11 mouse cellular contexts compared by ENCODE assay signal in genomic region chr2:76069238-76069637, GRCm38 (mm10).
DNase-seq lines count a peak whose midpoint lies in the region; ATAC-seq and TF ChIP-seq lines count a peak whose summit lies in the region.
"Had no signal": no experiment of that assay in that cellular context is flagged by ENCODE, and none has a peak within 500 bp of the region (broad histone marks: within the 10 kb centered on the region; RNA-seq: fewer than 3 reads in every experiment).

No protein-coding gene starts in this region.

- H3K27me3 ChIP-seq in heart, postnatal 0 days (ENCODE audit: control insufficient read depth, insufficient read depth, low read length) = no peaks in the 10 kb centered on the region
- H3K27me3 ChIP-seq in hindbrain, embryonic 10.5 days (ENCODE audit: insufficient read depth, poor library complexity, severe bottlenecking) = no peaks in the 10 kb centered on the region
- H3K27me3 ChIP-seq in hindbrain, postnatal 0 days (ENCODE audit: insufficient read depth, low read length) = no peaks in the 10 kb centered on the region
- H3K27me3 ChIP-seq in midbrain, embryonic 15.5 days (replicated peaks) = no peaks in the 10 kb centered on the region

- no peak for TF ChIP-seq CTCF in heart, postnatal 0 days (IDR thresholded peaks at IDR 0.05; ENCODE audit: low read depth)
- no peak for TF ChIP-seq CTCF in hindbrain, postnatal 0 days (IDR thresholded peaks at IDR 0.05; ENCODE audit: low read depth)

- no peak for TF ChIP-seq EP300 in heart, postnatal 0 days (IDR thresholded peaks at IDR 0.05; ENCODE audit: low read depth)

- ATAC-seq in heart, postnatal 0 days (ENCODE audit: insufficient read depth, low read depth) = no peak
- no peak for ATAC-seq in hindbrain, postnatal 0 days
- peak; percentile 43; the same call in 1 of the 2 replicates for ATAC-seq in midbrain, embryonic 15.5 days (replicated peaks)
- ATAC-seq: forebrain, embryonic 14.5 days had no signal

- no peaks in the 10 kb centered on the region for H3K9me3 ChIP-seq in heart, postnatal 0 days (replicated peaks; ENCODE audit: control insufficient read depth, low read length)
- no peaks in the 10 kb centered on the region for H3K9me3 ChIP-seq in hindbrain, embryonic 10.5 days
- H3K9me3 ChIP-seq in hindbrain, postnatal 0 days (ENCODE audit: low read length) = no peaks in the 10 kb centered on the region
- no peaks in the 10 kb centered on the region for H3K9me3 ChIP-seq in midbrain, embryonic 15.5 days

- peak overlapping the region; percentile 45 for H3K4me3 ChIP-seq in heart, postnatal 0 days (ENCODE audit: low read depth, low read length)
- no peak overlapping the region for H3K4me3 ChIP-seq in hindbrain, embryonic 10.5 days
- no peak overlapping the region for H3K4me3 ChIP-seq in hindbrain, postnatal 0 days (ENCODE audit: low read length)
- no peak overlapping the region for H3K4me3 ChIP-seq in midbrain, embryonic 15.5 days

- H3K4me1 ChIP-seq in heart, postnatal 0 days (ENCODE audit: control insufficient read depth, insufficient read depth) = peaks cover 13% of the 10 kb centered on the region
- peaks cover 22% of the 10 kb centered on the region for H3K4me1 ChIP-seq in hindbrain, embryonic 10.5 days (replicated peaks)
- no peaks in the 10 kb centered on the region for H3K4me1 ChIP-seq in hindbrain, postnatal 0 days (ENCODE audit: insufficient read depth, low read length)
- peaks cover 20% of the 10 kb centered on the region for H3K4me1 ChIP-seq in midbrain, embryonic 15.5 days

- H3K36me3 ChIP-seq in heart, postnatal 0 days (replicated peaks; ENCODE audit: control insufficient read depth, insufficient read depth, low read length) = no peaks in the 10 kb centered on the region
- H3K36me3 ChIP-seq in hindbrain, embryonic 10.5 days = no peaks in the 10 kb centered on the region
- H3K36me3 ChIP-seq in hindbrain, postnatal 0 days (ENCODE audit: insufficient read depth, low read length) = no peaks in the 10 kb centered on the region
- no peaks in the 10 kb centered on the region for H3K36me3 ChIP-seq in midbrain, embryonic 15.5 days (replicated peaks)

- H3K27ac ChIP-seq in heart, postnatal 0 days (ENCODE audit: low read depth) = no peak overlapping the region
- peak overlapping the region; percentile 91 for H3K27ac ChIP-seq in hindbrain, embryonic 10.5 days
- H3K27ac ChIP-seq in hindbrain, postnatal 0 days = no peak overlapping the region
- H3K27ac ChIP-seq in midbrain, embryonic 15.5 days = peak overlapping the region; percentile 84

- no peak overlapping the region for H3K9ac ChIP-seq in heart, postnatal 0 days (replicated peaks; ENCODE audit: low read depth, low read length)
- H3K9ac ChIP-seq in hindbrain, postnatal 0 days (replicated peaks; ENCODE audit: low read length) = no peak overlapping the region
- no peak overlapping the region for H3K9ac ChIP-seq in midbrain, embryonic 15.5 days

- no peak for DNase-seq in heart, postnatal 0 days (ENCODE audit: low spot score)
- no peak for DNase-seq in heart, adult 9 months (ENCODE audit: low spot score in 2 of 2)
- DNase-seq in hindbrain, embryonic 10.5 days (ENCODE audit: low spot score) = no peak
- DNase-seq in hindbrain, postnatal 0 days (ENCODE audit: low spot score) = no peak
- DNase-seq in right cerebral cortex, postnatal 36 days (ENCODE audit: low spot score in 2 of 2) = no peak
- DNase-seq in gastrocnemius, postnatal 10 days = no peak
- DNase-seq in natural killer cell, adult 2 months (ENCODE audit: low spot score in 2 of 2) = no peak
- DNase-seq: lung, adult 18-20 months; thymus, postnatal 4 days had no signal

- peak overlapping the region; percentile 58 for H3K4me2 ChIP-seq in heart, postnatal 0 days (ENCODE audit: low read depth, low read length)
- peak overlapping the region; percentile 59 for H3K4me2 ChIP-seq in hindbrain, postnatal 0 days (ENCODE audit: low read depth, low read length)
- peak overlapping the region; percentile 55 for H3K4me2 ChIP-seq in midbrain, embryonic 15.5 days

- WGBS in heart, postnatal 0 days = 39% methylated on average over 13 of the region's 13 CpGs
- WGBS in hindbrain, embryonic 10.5 days = 85% methylated on average over 13 of the region's 13 CpGs
- WGBS in hindbrain, postnatal 0 days = 72% methylated on average over 13 of the region's 13 CpGs
- WGBS in midbrain, embryonic 15.5 days = 51% methylated on average over 13 of the region's 13 CpGs

Comparison
In these comparisons a context has a peak if more than half of its experiments do, and no peak if none do; other contexts are left out.
1. H3K27ac ChIP-seq: peak in hindbrain, embryonic 10.5 days (single experiment) and midbrain, embryonic 15.5 days (single experiment); none in heart, postnatal 0 days (single experiment) and hindbrain, postnatal 0 days (single experiment).
2. Peak in every context shown above with its lines, with median percentiles within 50 percentile points of each other: H3K4me2 ChIP-seq.